Mouse (Mus musculus) liver, embryonic 14.5 days (tissue): ENCODE measurements around the gene Dedd2.

Experiments
- CTCF ChIP-seq: IDR thresholded peaks from 2 replicates; pipeline ENCODE4 v1.5.1; 2016; ENCODE audit warnings: antibody characterized with exemption, low read depth, control low read depth
- EP300 ChIP-seq: IDR thresholded peaks from 2 replicates; pipeline ENCODE4 v1.6.1; 2016; ENCODE audit warnings: antibody characterized with exemption, low read depth

DNA sequence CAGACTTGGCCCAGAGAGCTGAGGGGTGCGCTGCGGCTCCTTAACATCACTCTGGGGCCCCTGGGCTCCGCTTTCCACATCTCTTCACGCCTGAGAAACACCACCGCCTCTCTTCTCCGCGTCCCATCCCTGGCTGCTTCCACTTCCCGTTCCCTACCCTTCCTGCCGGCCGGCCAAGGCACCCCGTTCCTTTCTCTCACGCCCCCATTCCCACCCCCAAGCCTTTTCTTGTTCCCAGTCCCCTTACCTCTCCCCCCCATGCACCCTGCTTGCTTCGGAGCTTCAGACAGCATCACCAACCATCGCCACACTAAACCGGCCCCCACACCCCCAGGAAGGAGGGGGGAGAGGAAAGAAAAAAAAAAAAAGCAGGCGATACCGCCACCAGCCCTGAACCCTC lies 42.1 kb downstream of the Dedd2 start:
- no peak for TF ChIP-seq CTCF
- TF ChIP-seq EP300 = no peak
